In genomic region chr6:31321902-31322301, GRCm38 (mm10) we compare ENCODE assay signal across 11 mouse cellular contexts.
DNase-seq lines count a peak whose midpoint lies in the region; ATAC-seq and TF ChIP-seq lines count a peak whose summit lies in the region.
"Had no signal": no experiment of that assay in that cellular context is flagged by ENCODE, and none has a peak within 500 bp of the region (broad histone marks: within the 10 kb centered on the region; RNA-seq: fewer than 3 reads in every experiment).

No protein-coding gene starts in this region.

- ATAC-seq in heart, embryonic 11.5 days (replicated peaks; ENCODE audit: insufficient number of reproducible peaks, low FRiP score, low TSS enrichment): no peak
- peak; percentile 27; the same call in 1 of the 2 replicates for ATAC-seq in lung, postnatal 0 days
- ATAC-seq: Patski had no signal

- intact Hi-C loops in heart, postnatal 36 days (cut with DNase I): loop anchor here (5.0 kb wide), 2 partner anchors 50 to 130 kb away; no protein-coding TSS in a partner anchor
- intact Hi-C loops in left cerebral cortex, postnatal 14 days (cut with DNase I): loop anchor here (5.0 kb wide), 1 partner anchor 105 kb away; no protein-coding TSS in a partner anchor

- no peak overlapping the region for H3K4me3 ChIP-seq in heart, embryonic 11.5 days (ENCODE audit: low read depth, low read length)
- H3K4me3 ChIP-seq in lung, postnatal 0 days (ENCODE audit: low read depth, low read length): no peak overlapping the region

- H3K27ac ChIP-seq in heart, embryonic 11.5 days (ENCODE audit: low read depth, low read length): no peak overlapping the region
- H3K27ac ChIP-seq in lung, postnatal 0 days (ENCODE audit: low read length): no peak overlapping the region

- no peak overlapping the region for H3K9ac ChIP-seq in heart, embryonic 11.5 days (ENCODE audit: low read depth, low read length)
- no peak overlapping the region for H3K9ac ChIP-seq in lung, postnatal 0 days (replicated peaks; ENCODE audit: low read depth)

- H3K36me3 ChIP-seq in heart, embryonic 11.5 days (ENCODE audit: control insufficient read depth, insufficient read depth, low read length): no peaks in the 10 kb centered on the region
- H3K36me3 ChIP-seq in lung, postnatal 0 days (ENCODE audit: insufficient read depth, low read length): no peaks in the 10 kb centered on the region

- TF ChIP-seq EP300 in lung, postnatal 0 days (IDR thresholded peaks at IDR 0.05): no peak

- H3K27me3 ChIP-seq in heart, embryonic 11.5 days (ENCODE audit: control insufficient read depth, insufficient read depth, low read length): no peaks in the 10 kb centered on the region
- no peaks in the 10 kb centered on the region for H3K27me3 ChIP-seq in lung, postnatal 0 days (replicated peaks; ENCODE audit: insufficient read depth, low read length)
- H3K27me3 ChIP-seq: Patski had no signal

- H3K9me3 ChIP-seq in heart, embryonic 11.5 days (replicated peaks; ENCODE audit: control insufficient read depth, low read length): no peaks in the 10 kb centered on the region
- no peaks in the 10 kb centered on the region for H3K9me3 ChIP-seq in lung, postnatal 0 days (ENCODE audit: low read length)

- TF ChIP-seq CTCF in lung, postnatal 0 days (IDR thresholded peaks at IDR 0.05): no peak

- peak; percentile 79 for DNase-seq in heart, adult 8-10 months (ENCODE audit: low spot score)
- peak; percentile 18 for DNase-seq in gastrocnemius, postnatal 10 days
- DNase-seq in heart, postnatal 36 days: peak; percentile 53 to 62
- DNase-seq in lung, postnatal 0 days (ENCODE audit: low spot score): peak; percentile 49
- DNase-seq in spleen, adult 18-20 months: no peak
- no peak for DNase-seq in right cerebral cortex, postnatal 14 days
- no peak for DNase-seq in left cerebral cortex, postnatal 14 days (ENCODE audit: low spot score in 2 of 2)
- DNase-seq: adrenal gland, adult 8-10 months; left cerebral cortex, postnatal 4 days had no signal

- no peak overlapping the region for H3K4me2 ChIP-seq in heart, embryonic 11.5 days
- H3K4me2 ChIP-seq in lung, postnatal 0 days (replicated peaks; ENCODE audit: low read depth, low read length): no peak overlapping the region

- H3K4me1 ChIP-seq in heart, embryonic 11.5 days (ENCODE audit: control insufficient read depth, insufficient read depth, low read length): peaks cover 7% of the 10 kb centered on the region; the same call in 1 of the 2 replicates
- H3K4me1 ChIP-seq in lung, postnatal 0 days (ENCODE audit: insufficient read depth, low read depth, low read length): no peaks in the 10 kb centered on the region; the same call in 1 of the 2 replicates

- WGBS in heart, embryonic 11.5 days (ENCODE audit: insufficient replicate concordance): 58% methylated on average over 10 of the region's 10 CpGs
- 22% methylated on average over 10 of the region's 10 CpGs for WGBS in lung, postnatal 0 days

Comparison
In these comparisons a context has a peak if more than half of its experiments do, and no peak if none do; other contexts are left out.
1. DNase-seq: peak in heart, adult 8-10 months (single experiment), gastrocnemius, postnatal 10 days (single experiment), heart, postnatal 36 days (2 of 2) and lung, postnatal 0 days (single experiment); none in spleen, adult 18-20 months (0 of 2), right cerebral cortex, postnatal 14 days (single experiment) and left cerebral cortex, postnatal 14 days (0 of 2).